Mouse (Mus musculus): ENCODE measurements at regions not wholly inside any gene's neighbourhood (a gene's known extent, or its start where the extent isn't known, plus 50 kb on each side); places are given as distances from the start of the nearest gene placed in this dataset.

DNA sequence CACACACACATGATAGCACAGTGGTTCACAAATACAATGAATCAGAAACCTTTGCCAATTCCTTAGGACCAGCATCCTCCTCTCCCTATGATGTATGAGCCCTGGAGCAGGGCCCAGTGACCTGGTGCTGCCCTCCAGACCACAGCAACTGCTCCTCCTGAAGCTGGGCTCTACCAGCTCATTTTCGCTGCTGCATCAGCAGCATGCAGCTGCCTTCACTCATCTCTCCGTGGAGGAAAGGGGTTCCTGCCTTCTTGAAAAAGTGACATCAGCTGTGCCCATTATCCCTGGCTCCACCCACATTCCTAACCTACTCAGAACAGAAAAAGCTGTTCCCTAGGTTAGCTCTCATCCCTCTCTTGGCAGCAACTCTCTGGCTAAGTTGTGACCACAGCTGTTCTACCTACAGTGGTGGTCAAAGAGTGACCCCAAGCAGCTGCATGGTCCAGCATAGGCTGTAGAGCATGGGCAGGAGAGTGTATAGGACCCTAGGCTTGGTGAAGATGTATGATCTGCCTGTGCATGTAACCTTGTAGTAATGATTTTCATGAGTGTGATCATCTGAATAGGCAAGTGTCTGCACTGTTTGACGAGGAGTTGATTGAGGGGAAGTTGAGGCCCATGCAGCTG, 592.6 kb upstream of the Mpdz start:
- no peak for TF ChIP-seq ZC3H11A (IDR thresholded peaks at IDR 0.05; ENCODE audit: borderline replicate concordance, low read depth, low read length)
- no peak for TF ChIP-seq MAFK (IDR thresholded peaks at IDR 0.05; ENCODE audit: insufficient read depth, low read depth, low read length)
- TF ChIP-seq ZNF384 (IDR thresholded peaks at IDR 0.05; ENCODE audit: low read depth, low read length): no peak
- TF ChIP-seq CHD2 (IDR thresholded peaks at IDR 0.05; ENCODE audit: low read depth, low read length): no peak
- no peak for TF ChIP-seq HCFC1 (IDR thresholded peaks at IDR 0.05; ENCODE audit: borderline replicate concordance, insufficient read depth, low read length)
